Mouse (Mus musculus) left cerebral cortex, postnatal 4 days (tissue): ENCODE results near the gene Wdr20. TPM values are rescaled to one million over a fixed set of nuclear protein-coding genes. Genes with fewer than 3 reads are reported as not detected.
"Not testable (repeated sequence)": the region's sequence is repeated elsewhere in the genome, so short reads cannot be mapped to it uniquely, and the experiment has no call there.

Experiments used
- DNase-seq: peaks from one replicate; pipeline ENCODE4 v3.0.0-alpha.2; 2022
- intact Hi-C: fragments of 180-260 bp; cut with DNase I; formaldehyde crosslinking; loops from one replicate; pipeline ENCODE4 v1.15.1; 2025
- total RNA-seq, 2 experiments: library from RNA; stranded (reverse); gene quantifications; 2 replicates each; pipeline ENCODE4 v1.2.3; 2021

Gene Wdr20
- 10 to 100 TPM; 37.8 to 46.8 TPM for total RNA-seq

DNA sequence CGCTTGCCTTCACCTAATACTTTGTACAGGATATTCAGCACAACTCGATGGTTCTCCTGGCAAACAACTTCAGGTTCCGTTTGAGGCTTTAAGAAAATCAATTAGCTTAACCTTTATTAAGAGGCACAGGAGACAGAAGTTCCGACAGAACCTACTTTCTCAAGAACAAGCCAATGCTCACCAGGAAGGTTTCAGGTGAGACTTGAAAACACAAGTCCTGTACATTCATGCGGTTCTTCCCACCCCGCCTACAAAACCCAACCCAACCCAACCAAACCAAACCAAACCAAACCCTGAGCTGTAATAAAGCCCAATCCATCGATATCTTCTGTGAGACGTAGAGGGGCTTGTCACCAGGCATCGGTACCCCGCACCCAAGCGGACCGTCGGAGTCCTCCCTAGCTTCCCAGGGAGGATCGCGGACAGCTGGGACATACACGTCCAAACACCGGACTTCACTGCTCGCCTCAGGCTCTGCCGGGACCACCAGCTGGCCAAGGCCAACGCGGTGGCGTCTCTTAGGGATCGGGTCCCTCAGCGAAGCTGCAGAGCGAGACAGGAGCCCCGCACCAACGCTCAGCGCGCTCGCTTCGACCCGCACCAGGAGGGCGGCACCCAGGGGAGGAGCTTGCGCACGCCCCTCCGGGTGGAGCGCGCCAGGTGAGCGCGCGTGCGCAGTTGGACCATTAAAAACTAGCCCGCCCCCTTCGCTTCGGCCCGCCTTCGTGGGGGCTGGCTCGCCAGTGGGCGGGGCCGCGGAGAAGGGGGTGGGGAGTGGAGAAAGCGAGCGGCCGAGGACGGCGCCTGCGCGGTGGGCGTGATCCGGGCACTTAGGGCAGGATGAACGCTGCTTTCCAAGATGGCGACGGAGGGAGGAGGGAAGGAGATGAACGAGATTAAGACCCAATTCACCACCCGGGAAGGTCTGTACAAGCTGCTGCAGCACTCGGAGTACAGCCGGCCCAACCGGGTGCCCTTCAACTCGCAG is at the start of gene Wdr20:
Gene Wdr20 (plus strand): TSS at position 775 of the 988 bp plus-strand sequence.
- intact Hi-C loops, result loop anchor here (5.0 to 10.0 kb wide), 2 partner anchors 65 to 107 kb away; partner anchors contain the start of gene Mok

DNA sequence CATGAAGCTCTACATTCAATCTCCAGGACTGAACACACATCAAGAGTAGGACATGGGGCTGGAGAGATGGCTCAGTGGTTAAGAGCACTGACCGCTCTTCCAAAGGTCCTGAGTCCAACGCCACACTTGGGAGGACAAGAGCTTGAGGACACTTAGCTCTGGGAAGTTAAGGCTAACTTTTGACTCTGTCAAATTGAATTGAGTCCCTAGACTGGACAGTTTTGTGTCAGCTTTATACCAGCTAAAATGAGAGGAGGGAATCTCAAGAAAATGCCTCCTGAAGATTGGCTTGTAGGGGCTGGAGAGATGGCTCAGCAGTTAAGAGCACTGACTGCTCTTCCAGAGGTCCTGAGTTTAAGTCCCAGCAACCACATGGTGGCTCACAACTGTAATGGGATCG is 48.8 kb upstream of the Wdr20 start:
- intact Hi-C loops, DNase-seq: not testable (repeated sequence)

More for the DNA sequence above, at the start of gene Wdr20:
- peak; percentile 99 for DNase-seq

DNA sequence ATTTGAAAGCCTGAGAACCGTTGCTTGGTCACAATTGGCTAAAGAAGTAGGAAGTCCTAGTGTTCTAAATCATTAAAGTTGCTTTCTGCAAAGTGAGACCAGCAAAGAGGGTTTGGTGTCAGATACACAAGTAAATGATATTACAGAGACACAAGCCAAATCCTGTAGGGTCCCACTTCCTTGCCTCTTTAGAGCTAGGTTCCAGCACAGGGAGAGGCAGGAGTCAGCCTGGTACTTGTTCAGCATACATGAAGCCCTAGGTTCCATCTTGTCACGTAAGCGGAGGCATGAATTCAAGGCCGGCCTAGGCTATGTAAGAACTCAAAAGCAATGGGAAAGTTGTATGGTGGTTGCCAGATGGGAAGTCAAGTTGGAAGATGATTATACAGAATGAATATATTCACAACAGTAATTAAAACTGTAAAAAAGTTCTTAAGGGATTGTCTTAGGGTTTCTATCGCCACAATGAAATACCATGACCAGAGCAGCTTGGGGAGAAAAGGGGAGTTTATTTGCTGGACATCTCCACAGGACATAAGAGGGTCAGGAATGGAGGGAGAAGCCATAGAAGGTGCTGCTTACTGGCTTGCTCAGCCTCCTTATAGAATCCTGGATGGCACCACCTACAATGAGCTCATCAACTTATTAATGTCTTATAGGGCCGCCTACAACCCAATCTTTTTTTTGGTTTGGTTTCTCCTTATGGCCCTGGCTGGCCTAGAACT is 47.7 kb upstream of the Wdr20 start:
- no peak for DNase-seq
- intact Hi-C loops, result no loop called here

GRCm38 (mm10) chr12:110693378-110693777 is 44.4 kb upstream of the Wdr20 start:
- intact Hi-C loops, result not testable (repeated sequence)

DNA sequence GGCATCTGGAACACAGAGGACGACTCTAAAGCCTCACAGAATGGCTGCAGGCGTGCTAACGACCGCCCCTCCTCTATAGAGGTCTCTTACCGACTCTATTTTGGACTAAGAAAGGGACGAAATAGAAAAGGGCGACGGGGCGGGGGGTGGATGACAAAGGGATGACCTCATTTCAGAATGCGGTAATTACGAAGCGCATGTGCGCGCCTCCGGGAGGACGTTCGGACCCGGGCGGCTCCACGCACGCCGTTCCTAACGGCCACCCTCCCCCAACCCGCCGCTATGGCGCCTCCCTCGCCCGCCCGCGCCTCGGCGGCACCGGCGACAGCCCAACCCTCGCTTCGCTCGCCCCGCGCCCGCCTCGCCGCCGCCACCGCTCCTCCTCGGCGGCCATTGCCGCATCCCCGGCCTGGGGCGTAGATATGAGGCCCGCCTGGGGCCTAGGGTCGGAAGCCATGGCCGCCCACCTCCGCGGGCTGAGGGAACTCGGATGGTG is 42.0 kb upstream of the Wdr20 start:
- intact Hi-C loops, result no loop called here
- peak; percentile 73 for DNase-seq

More at GRCm38 (mm10) chr12:110693378-110693777, 44.4 kb upstream of the Wdr20 start:
- DNase-seq, result not testable (repeated sequence)

- DNase-seq, result peak; percentile 99
- intact Hi-C loops, result no loop called here
Measured at GRCm38 (mm10) chr12:110696173-110696974, 41.4 kb upstream of the Wdr20 start.

DNA sequence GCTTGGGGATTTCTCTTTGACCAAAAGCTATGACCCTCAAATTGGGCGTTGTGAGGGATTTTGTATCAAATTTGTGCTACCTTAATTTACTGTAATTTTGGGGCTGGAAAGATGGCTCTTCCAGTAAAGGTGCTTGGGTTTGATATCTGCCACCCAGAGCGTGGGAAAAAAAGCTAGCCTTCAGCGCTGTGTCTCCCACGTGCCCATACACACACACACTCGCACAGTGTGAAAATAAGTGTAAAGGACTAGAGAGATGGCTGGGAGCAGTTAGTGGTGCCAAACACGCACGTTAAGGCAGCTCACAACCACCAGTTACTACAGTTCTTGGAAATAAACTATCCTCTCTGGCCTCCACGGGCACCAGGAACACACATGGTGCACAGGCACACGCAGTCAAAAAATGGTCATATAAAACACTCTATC is 40.8 kb upstream of the Wdr20 start:
- intact Hi-C loops, result no loop called here
- DNase-seq, result no peak

- intact Hi-C loops, result no loop called here
- DNase-seq, result no peak
Measured at GRCm38 (mm10) chr12:110697457-110697856, 40.3 kb upstream of the Wdr20 start.

- intact Hi-C loops, result no loop called here
- DNase-seq, result no peak
Measured at GRCm38 (mm10) chr12:110698080-110698479, 39.7 kb upstream of the Wdr20 start.

- intact Hi-C loops, result no loop called here
- no peak for DNase-seq
Measured at GRCm38 (mm10) chr12:110698523-110699170, 39.1 kb upstream of the Wdr20 start.

- intact Hi-C loops, result no loop called here
- DNase-seq, result no peak
Measured at GRCm38 (mm10) chr12:110699171-110699547, 38.6 kb upstream of the Wdr20 start.

- intact Hi-C loops, result loop anchor here (10.0 kb wide), 1 partner anchor 276 kb away; no protein-coding TSS in a partner anchor
Measured at GRCm38 (mm10) chr12:110700730-110701129, 37.0 kb upstream of the Wdr20 start.

DNA sequence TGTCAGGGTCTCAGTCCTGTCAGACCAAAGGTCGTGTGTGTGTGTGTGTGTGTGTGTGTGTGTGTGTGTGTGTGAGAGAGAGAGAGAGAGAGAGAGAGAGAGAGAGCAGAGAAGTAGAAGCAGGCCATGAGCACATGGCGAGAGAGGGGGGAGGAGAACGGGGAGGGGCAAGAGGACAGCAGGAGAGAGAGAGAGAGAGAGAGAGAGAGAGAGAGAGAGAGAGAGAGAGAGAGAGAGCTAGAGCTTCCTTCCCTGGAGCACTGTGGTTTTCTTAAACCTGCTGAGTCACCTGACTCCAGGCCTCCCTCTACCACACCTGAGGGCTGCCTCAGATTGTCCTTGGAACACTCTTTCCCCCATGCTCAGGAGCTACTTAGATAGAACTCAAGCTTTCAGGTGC is 36.4 kb upstream of the Wdr20 start:
- not testable (repeated sequence) for DNase-seq
- intact Hi-C loops, result loop anchor here (10.0 kb wide), 1 partner anchor 277 kb away; no protein-coding TSS in a partner anchor

More at GRCm38 (mm10) chr12:110700730-110701129, 37.0 kb upstream of the Wdr20 start:
- no peak for DNase-seq

DNA sequence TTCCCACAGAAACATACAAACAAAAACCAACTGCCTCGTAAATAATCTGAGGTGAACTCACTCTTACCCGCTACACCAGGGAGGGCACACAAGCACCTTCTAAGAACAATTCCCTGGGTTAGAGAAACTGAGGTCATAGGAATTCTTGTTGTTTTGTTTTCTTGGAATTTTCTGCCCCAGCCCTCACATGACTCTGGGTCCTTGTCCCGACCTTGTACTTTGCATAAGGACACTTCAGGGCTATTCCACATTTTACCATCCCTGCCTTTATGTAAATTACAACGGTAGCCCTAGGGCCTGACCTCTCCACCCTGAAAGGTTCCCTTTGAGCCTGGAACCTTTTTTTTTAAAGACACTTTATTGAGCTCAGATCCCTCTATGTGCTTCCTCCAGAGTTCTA is 35.2 kb upstream of the Wdr20 start, which contains the start of gene Hsp90aa1:
Gene Hsp90aa1 (minus strand): TSS at position 173 of the 400 bp plus-strand sequence.
- no peak for DNase-seq
- intact Hi-C loops, result loop anchor here (10.0 kb wide), 1 partner anchor 278 kb away; no protein-coding TSS in a partner anchor

- DNase-seq, result peak; percentile 88
- intact Hi-C loops, result loop anchor here (10.0 kb wide), 1 partner anchor 278 kb away; no protein-coding TSS in a partner anchor
Measured at GRCm38 (mm10) chr12:110703008-110703471, 34.7 kb upstream of the Wdr20 start.

GRCm38 (mm10) chr12:110703682-110704081 is 34.1 kb upstream of the Wdr20 start:
- DNase-seq, result no peak
- intact Hi-C loops, result loop anchor here (10.0 kb wide), 1 partner anchor 279 kb away; no protein-coding TSS in a partner anchor

DNA sequence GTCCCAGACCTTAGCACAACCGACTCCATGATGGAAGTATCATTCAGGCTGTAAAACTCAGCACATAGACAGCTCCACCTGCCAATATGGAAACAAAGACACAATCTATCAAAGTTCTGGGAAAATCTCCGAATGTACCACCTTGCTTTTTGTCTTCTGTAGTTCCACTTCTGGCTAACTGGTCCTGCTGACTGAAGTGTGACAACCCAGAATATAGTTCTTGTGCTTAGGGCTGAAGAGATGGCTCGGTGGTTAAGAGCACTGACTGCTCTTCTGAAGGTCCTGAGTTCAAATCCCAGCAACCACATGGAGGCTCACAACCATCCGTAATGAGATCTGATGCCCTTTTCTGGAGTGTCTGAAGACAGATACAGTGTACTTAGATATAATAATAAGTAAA is 32.3 kb upstream of the Wdr20 start:
- not testable (repeated sequence) for DNase-seq
- intact Hi-C loops, result loop anchor here (10.0 kb wide), 1 partner anchor 281 kb away; no protein-coding TSS in a partner anchor

DNA sequence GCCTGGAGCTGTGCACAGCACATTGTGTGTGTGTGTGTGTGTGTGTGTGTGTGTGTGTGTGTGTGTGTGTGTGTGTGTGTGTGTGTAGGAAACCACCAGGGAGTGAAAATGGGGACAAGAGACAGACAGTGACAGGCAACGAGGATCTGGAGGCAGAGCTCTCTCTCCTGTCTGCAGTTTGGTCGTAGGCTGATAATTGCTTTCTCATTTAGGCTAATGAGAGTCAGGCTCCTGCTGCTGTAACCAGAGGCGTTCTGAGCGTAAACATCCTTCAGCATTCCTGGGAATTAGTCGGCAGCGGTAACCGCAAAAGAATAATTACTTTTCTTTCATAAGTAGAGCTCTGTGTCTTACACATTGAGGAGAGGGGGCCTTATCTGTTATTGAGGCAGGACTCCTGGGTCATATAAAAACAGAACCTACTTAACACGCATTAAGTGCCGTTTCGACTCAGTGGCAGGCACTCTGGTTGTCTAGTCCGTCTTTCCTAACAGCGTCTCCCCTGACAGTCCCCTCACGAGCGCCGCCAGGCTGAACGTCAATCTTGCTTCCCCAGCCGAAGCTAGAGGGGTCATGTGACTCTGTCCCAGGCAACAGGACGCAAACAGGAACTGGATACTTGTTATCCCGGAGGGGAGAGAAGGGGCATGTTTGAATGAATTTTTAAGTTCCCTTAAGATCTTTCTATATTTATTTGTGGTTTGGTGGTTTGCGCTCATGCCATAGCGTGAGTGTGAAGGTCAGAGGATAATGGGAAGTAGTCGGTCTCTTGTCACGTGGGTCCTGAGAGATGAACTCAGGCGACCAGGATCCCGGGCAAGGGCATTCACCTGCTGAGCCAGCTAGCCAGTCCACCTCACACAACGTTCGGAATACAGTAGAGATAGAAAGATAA is 31.2 kb upstream of the Wdr20 start:
- intact Hi-C loops, result loop anchor here (10.0 kb wide), 1 partner anchor 282 kb away; no protein-coding TSS in a partner anchor
- DNase-seq, result peak; percentile 37
